Mouse (Mus musculus): ENCODE measurements around the gene Dand5. TPM values are rescaled to one million over a fixed set of nuclear protein-coding genes. Genes with fewer than 3 reads are reported as not detected.

The Dand5 gene
- polyA plus RNA-seq, 1 experiment from 2014 or later, result 3.3 TPM

- 97% methylated on average over 10 of the region's 10 CpGs for WGBS (ENCODE audit: missing documents)
Observed at GRCm38 (mm10) chr8:84777899-84778637, 44.6 kb downstream of the Dand5 start.

GRCm38 (mm10) chr8:84776569-84776968 is 46.1 kb downstream of the Dand5 start:
- Histone ChIP-seq H3K4me3 (ENCODE audit: inconsistent target) (no peak overlapping the region), H3K36me3 (ENCODE audit: inconsistent target) (no peaks in the 10 kb centered on the region), H3K27ac (no peak overlapping the region), H3K79me2 (ENCODE audit: inconsistent target) (no peaks in the 10 kb centered on the region)
- no CpG with 5 or more reads among the region's 1 CpGs for WGBS (ENCODE audit: missing documents)

More at GRCm38 (mm10) chr8:84777899-84778637, 44.6 kb downstream of the Dand5 start:
- no peak overlapping the region for H3K27ac ChIP-seq
- no peaks in the 10 kb centered on the region for H3K36me3 ChIP-seq (ENCODE audit: inconsistent target)
- H3K79me2 ChIP-seq (ENCODE audit: inconsistent target), result no peaks in the 10 kb centered on the region
- H3K4me3 ChIP-seq (ENCODE audit: inconsistent target), result no peak overlapping the region

GRCm38 (mm10) chr8:84775621-84776113 is 47.0 kb downstream of the Dand5 start:
- H3K27ac ChIP-seq, result no peak overlapping the region
- no peaks in the 10 kb centered on the region for H3K36me3 ChIP-seq (ENCODE audit: inconsistent target)
- WGBS (ENCODE audit: missing documents), result 65% methylated on average over 7 of the region's 7 CpGs
- no peaks in the 10 kb centered on the region for H3K79me2 ChIP-seq (ENCODE audit: inconsistent target)
- no peak overlapping the region for H3K4me3 ChIP-seq (ENCODE audit: inconsistent target)

- no peak overlapping the region for H3K27ac ChIP-seq
- no peaks in the 10 kb centered on the region for H3K79me2 ChIP-seq (ENCODE audit: inconsistent target)
- no peaks in the 10 kb centered on the region for H3K36me3 ChIP-seq (ENCODE audit: inconsistent target)
- 25% methylated on average over 13 of the region's 13 CpGs for WGBS (ENCODE audit: missing documents)
- no peak overlapping the region for H3K4me3 ChIP-seq (ENCODE audit: inconsistent target)
Observed at GRCm38 (mm10) chr8:84775105-84775591, 47.5 kb downstream of the Dand5 start.

GRCm38 (mm10) chr8:84774473-84774911 is 48.1 kb downstream of the Dand5 start:
- Histone ChIP-seq H3K4me3 (ENCODE audit: inconsistent target) (no peak overlapping the region), H3K36me3 (ENCODE audit: inconsistent target) (no peaks in the 10 kb centered on the region), H3K79me2 (ENCODE audit: inconsistent target) (no peaks in the 10 kb centered on the region), H3K27ac (no peak overlapping the region)
- 41% methylated on average over 9 of the region's 10 CpGs for WGBS (ENCODE audit: missing documents)

GRCm38 (mm10) chr8:84773833-84774232 is 48.8 kb downstream of the Dand5 start:
- Histone ChIP-seq H3K36me3 (ENCODE audit: inconsistent target) (no peaks in the 10 kb centered on the region), H3K4me3 (ENCODE audit: inconsistent target) (no peak overlapping the region), H3K79me2 (ENCODE audit: inconsistent target) (no peaks in the 10 kb centered on the region), H3K27ac (no peak overlapping the region)
- 10% methylated on average over 14 of the region's 19 CpGs for WGBS (ENCODE audit: missing documents)

GRCm38 (mm10) chr8:84773304-84773703 is 49.3 kb downstream of the Dand5 start:
- no peaks in the 10 kb centered on the region for H3K36me3 ChIP-seq (ENCODE audit: inconsistent target)
- H3K79me2 ChIP-seq (ENCODE audit: inconsistent target), result no peaks in the 10 kb centered on the region
- 64% methylated on average over 9 of the region's 9 CpGs for WGBS (ENCODE audit: missing documents)
- no peak overlapping the region for H3K27ac ChIP-seq
- no peak overlapping the region for H3K4me3 ChIP-seq (ENCODE audit: inconsistent target)

- no peaks in the 10 kb centered on the region for H3K36me3 ChIP-seq (ENCODE audit: inconsistent target)
- H3K79me2 ChIP-seq (ENCODE audit: inconsistent target), result no peaks in the 10 kb centered on the region
- no peak overlapping the region for H3K27ac ChIP-seq
- no peak overlapping the region for H3K4me3 ChIP-seq (ENCODE audit: inconsistent target)
- WGBS (ENCODE audit: missing documents), result 26% methylated on average over 2 of the region's 3 CpGs
Observed at GRCm38 (mm10) chr8:84772628-84773027, 50.0 kb downstream of the Dand5 start.

- WGBS (ENCODE audit: missing documents), result 42% methylated on average over 29 of the region's 34 CpGs
- no peak overlapping the region for H3K27ac ChIP-seq
- H3K4me3 ChIP-seq (ENCODE audit: inconsistent target), result no peak overlapping the region
- no peaks in the 10 kb centered on the region for H3K79me2 ChIP-seq (ENCODE audit: inconsistent target)
- no peaks in the 10 kb centered on the region for H3K36me3 ChIP-seq (ENCODE audit: inconsistent target)
Observed at GRCm38 (mm10) chr8:84771941-84772378, 50.7 kb downstream of the Dand5 start.

- WGBS (ENCODE audit: missing documents), result 81% methylated on average over 5 of the region's 5 CpGs
- Histone ChIP-seq H3K4me3 (ENCODE audit: inconsistent target) (no peak overlapping the region), H3K36me3 (ENCODE audit: inconsistent target) (no peaks in the 10 kb centered on the region), H3K27ac (no peak overlapping the region), H3K79me2 (ENCODE audit: inconsistent target) (no peaks in the 10 kb centered on the region)
Observed at GRCm38 (mm10) chr8:84771000-84771687, 51.5 kb downstream of the Dand5 start.

GRCm38 (mm10) chr8:84770100-84770953 is 52.3 kb downstream of the Dand5 start:
- no peak overlapping the region for H3K4me3 ChIP-seq (ENCODE audit: inconsistent target)
- H3K79me2 ChIP-seq (ENCODE audit: inconsistent target), result no peaks in the 10 kb centered on the region
- WGBS (ENCODE audit: missing documents), result 71% methylated on average over 9 of the region's 12 CpGs
- no peak overlapping the region for H3K27ac ChIP-seq
- no peaks in the 10 kb centered on the region for H3K36me3 ChIP-seq (ENCODE audit: inconsistent target)

- Histone ChIP-seq H3K36me3 (ENCODE audit: inconsistent target) (no peaks in the 10 kb centered on the region), H3K79me2 (ENCODE audit: inconsistent target) (no peaks in the 10 kb centered on the region), H3K4me3 (ENCODE audit: inconsistent target) (no peak overlapping the region), H3K27ac (no peak overlapping the region)
- WGBS (ENCODE audit: missing documents), result 95% methylated on average over 7 of the region's 8 CpGs
Observed at GRCm38 (mm10) chr8:84769324-84769723, 53.3 kb downstream of the Dand5 start.

GRCm38 (mm10) chr8:84768343-84769095 is 54.1 kb downstream of the Dand5 start:
- Histone ChIP-seq H3K79me2 (ENCODE audit: inconsistent target) (no peaks in the 10 kb centered on the region), H3K27ac (no peak overlapping the region), H3K36me3 (ENCODE audit: inconsistent target) (no peaks in the 10 kb centered on the region), H3K4me3 (ENCODE audit: inconsistent target) (no peak overlapping the region)
- WGBS (ENCODE audit: missing documents), result 95% methylated on average over 14 of the region's 14 CpGs

- no peak overlapping the region for H3K27ac ChIP-seq
- no peak overlapping the region for H3K4me3 ChIP-seq (ENCODE audit: inconsistent target)
- WGBS (ENCODE audit: missing documents), result 88% methylated on average over 10 of the region's 10 CpGs
- H3K79me2 ChIP-seq (ENCODE audit: inconsistent target), result no peaks in the 10 kb centered on the region
- no peaks in the 10 kb centered on the region for H3K36me3 ChIP-seq (ENCODE audit: inconsistent target)
Observed at GRCm38 (mm10) chr8:84767221-84767620, 55.4 kb downstream of the Dand5 start.

Measured in macrophage (primary cell).